Mouse (Mus musculus) monocyte, adult 2 months (primary cell): ENCODE data around the gene Agbl5.
A peak's percentile ranks its signal among the peaks of the same experiment; 100 is the strongest.

Experiments
- DNase-seq, 2 experiments: peaks; one replicate each; pipeline ENCODE4 v3.0.0; 2022; ENCODE audit warnings: low spot score in 2 of 2, low read depth in 1 of 2

The Agbl5 gene

DNA sequence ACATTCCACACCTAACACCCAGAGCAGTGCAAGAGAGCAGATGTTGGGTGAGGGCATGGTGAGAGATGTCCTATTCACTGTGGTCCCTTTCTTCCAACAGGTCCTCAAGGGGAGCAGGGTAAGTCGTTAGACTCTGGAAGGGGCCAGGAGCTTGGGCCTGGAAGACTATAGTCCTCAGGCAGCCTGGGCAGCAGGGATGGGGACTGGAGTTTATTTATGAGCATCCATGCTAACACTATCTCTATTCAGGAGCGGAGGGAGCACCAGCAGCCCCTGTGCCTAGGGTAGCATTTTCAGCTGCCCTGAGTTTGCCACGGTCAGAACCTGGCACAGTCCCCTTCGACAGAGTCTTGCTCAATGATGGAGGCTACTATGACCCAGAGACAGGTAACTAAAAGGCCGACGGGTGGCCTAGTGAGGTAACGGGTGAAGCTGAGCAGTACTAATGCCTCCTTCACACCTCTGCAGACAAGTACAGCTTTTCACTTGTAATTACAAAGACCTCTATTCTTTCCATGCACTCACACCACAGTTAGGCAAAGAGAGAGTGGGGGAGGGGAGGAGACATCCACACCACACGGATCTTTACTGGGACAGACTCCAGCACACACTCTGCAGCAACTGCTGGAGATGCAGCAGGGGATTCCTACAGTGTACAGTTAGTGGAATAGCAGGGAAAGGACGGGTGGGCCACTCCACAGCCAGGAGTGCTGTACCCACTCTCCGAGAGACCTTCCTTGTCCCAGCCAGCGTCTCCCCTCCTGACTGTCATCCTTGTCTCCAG, 31.5 kb downstream of the Agbl5 start:
- no peak for DNase-seq

DNA sequence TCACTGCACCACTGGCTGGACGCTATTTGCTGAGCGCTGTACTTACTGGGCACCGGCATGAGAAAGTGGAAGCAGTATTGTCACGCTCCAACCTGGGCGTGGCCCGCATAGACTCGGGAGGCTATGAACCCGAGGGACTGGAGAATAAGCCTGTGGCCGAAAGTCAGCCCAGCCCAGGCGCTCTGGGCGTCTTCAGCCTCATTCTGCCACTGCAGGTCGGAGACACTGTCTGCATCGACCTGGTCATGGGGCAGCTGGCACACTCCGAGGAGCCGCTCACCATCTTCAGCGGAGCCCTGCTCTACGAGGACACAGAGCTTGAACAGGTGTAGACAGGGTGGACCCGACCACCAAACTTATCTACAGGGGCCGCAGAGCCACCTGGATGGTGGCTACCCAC, 32.1 kb downstream of the Agbl5 start:
- DNase-seq = peak in 1 of 2 experiments; percentile 51

DNA sequence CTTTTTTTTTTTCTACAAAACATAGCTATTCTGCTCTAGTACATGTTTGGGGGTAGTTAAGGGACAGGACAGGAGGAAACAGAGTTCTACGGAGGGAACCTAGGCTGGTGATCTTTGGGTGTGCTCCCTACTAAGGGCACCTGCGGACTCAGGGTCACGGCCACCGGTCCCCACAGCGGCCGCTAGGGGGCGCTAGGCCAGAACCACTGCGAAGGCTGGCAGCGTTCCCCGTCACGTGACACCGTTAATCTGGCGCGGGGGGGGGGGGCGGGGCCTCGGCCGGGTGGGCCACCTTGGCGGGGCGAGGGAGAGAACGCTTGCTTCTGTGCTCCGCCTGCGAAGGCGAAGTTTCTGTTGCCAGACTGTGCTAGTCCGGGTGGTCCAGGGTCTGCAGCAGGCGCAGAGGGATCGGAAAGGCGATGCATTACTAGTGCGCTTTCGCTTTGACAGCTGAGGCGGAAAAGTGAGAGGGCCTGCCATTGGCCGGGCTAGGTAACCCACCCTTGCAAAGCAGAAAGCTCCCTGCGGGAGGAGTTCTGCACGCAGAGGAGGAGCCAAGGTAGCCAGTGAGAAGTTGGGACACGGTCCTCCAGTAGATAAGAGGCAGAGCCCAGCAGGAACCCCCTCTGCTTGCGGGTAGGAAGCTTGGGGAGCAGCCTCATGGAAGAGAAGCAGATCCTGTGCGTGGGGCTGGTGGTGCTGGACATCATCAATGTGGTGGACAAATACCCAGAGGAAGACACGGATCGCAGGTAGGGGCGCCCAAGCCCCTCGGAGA, 33.0 kb downstream of the Agbl5 start, which contains the start of gene Khk:
Gene Khk, plus strand, starts transcription at position 176 of the 778 bp plus-strand sequence.
- DNase-seq = peak; percentile 62 to 83

DNA sequence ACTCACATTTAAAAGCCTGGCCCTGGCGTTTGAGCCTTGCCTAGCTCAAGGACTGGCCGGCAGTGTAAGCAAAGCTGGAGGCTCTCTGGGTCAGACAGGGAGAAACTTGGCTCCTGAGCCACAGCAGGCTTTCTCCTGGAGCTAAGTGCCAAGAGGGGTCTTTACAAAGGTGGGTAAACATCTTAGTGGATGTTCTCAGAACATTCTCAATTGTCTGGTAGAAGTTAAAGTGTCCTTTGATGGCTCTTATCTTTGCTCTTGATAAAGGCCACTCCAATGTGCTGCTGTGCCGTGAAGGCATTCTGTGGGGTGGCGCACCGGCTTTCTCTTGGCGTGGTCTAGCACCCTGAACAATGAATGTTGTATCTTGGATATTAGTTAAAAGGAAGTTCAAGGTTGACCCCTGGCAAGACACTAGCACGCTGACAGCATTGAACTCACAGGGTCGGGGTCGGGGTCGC, 34.1 kb downstream of the Agbl5 start:
- no peak for DNase-seq

DNA sequence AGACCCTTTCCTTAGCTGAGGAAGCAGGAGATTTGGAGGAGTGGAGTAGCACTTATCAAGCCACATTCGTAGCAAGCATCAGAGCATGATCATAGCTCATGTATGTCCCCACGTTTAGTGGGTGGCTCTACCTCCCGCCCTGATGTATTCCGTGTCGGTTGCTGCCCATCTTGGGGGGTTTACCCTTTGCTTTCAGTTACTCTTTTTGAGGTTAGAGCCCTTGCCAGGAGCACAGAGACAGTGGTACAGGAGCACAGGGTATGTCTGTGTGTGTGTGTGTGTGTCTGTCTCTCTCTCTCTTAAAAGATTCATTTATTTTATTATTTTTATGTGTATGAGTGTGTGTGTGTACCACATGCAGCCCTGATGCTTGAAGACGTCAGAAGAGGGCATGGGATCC, 34.6 kb downstream of the Agbl5 start:
- DNase-seq = no peak

DNA sequence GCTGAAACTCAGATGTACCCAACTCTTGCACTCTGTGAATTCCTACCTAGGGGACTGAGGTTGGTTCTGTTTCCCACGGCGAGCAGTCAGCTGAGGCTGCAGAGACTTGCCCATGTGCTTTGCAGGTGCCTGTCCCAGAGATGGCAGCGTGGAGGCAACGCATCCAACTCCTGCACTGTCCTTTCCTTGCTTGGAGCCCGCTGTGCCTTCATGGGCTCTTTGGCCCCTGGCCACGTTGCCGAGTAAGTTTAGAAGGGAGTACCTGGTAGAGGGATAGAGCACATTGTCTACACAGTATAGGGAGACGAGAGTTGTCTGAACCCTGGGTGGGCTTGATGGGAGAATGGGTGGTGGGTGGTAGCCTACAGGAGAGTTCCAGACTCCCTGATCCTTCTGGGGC, 36.1 kb downstream of the Agbl5 start:
- no peak for DNase-seq

DNA sequence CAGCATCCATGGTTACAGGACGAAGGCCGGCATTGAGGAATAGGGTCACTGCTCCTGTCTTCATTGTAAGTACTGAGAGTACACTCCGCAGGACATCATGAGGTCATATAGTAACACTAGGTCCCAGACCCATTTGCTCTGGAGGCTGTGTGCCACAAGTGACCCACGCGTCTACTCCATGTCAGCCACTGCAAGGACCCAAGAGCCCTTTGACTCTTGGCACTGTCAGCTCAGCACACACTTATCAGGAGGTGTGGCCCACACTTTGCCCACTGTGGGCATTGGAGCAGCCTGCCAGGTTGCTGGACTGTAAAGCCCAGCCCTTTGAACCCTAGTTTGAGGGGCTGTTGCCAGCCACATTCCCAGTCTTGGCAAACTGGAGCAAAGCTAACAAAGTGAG, 36.7 kb downstream of the Agbl5 start:
- DNase-seq = no peak

DNA sequence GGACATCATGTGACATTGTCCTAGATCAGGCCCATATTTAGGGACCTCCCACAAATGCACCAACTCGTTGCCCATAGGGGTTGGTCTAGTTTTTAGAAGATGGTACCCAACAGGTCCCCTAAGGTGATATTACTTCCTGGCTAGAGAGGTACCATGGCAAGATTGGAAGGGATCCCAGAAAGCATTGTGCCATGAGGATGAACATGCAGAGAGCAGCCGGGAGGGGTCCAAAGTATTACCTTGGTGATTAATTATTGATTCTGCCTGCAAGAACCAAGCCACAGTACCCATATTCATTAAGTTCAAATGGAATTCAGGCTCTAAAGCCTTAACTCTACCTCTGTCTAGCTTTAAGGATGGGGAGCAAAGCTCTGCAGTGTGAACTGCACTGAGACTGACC, 37.6 kb downstream of the Agbl5 start:
- DNase-seq = no peak

DNA sequence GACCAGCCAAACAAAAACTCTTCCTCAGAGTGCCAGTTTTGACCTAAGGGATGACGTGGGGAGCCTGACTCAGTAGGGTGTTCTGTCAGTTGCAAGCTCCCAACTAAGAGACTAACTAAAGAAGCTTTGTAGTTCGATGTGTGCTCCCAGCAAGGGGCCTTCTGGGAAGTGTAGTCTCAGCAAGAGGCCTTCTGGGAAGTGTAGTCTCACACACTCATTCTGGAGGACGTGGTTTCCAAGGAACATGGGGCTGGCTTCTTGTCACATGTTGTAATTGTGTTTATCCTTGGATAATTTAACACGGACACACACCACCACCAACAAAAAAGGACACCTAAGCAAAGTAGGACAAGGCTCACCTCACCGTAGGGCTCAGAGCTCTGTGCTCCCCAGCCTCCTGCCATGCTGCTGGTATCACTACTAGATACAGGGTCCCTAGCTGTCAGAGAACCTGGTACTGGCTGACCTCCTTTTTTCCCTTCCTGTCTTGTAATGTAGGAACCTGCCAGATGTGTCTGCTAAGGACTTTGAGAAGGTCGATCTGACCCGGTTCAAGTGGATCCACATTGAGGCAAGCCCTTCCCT, 39.5 kb downstream of the Agbl5 start:
- no peak for DNase-seq

DNA sequence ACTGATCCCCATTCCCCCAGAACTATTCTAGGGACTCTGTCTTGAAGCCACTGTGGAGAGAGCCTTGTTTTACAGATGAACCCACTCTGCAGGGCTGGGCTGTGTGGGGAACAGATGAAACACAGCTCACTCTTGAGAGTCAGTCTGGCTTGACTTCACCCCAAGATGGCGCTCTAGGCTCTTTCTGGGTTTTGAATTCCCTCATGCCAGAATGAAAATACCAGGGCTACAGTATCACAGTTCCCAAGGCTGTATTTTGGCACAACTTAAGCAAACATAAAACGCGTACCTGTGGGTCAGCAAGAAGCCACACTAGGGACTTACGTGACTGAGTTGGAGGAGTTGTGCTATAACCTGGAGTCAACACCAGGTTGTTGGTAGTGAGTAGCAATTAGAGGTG, 41.6 kb downstream of the Agbl5 start:
- peak in 1 of 2 experiments; percentile 29 for DNase-seq

DNA sequence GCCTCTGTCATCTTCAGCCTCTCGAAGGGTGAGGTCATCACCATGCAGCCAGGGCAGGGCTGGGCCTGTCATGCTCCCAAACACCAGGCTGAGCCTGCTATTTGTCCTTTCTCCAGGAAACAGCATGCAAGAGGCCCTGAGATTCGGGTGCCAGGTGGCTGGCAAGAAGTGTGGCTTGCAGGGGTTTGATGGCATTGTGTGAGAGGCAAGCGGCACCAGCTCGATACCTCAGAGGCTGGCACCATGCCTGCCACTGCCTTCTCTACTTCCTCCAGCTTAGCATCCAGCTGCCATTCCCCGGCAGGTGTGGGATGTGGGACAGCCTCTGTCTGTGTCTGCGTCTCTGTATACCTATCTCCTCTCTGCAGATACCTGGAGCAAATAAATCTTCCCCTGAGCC, 42.4 kb downstream of the Agbl5 start:
- DNase-seq = no peak

DNA sequence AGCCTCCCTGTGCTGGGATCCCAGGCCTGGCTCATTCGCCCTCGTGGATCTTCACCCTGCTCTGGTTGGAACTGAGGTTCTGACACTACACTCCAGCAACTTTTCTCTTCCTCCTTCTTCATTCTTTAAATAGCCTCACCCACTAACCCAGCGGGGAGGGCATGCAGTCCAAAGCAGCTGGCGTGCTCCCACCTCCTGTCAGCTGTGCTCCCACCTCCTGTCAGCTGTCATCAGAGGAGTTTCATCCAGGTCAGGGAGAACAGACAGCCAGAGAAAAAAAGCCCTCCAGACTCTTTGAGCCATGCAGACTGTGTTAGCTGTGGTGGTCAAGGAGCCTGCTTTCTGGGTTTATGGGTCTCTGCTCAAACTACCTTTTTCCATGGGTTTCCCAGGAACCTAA, 42.9 kb downstream of the Agbl5 start:
- no peak for DNase-seq

DNA sequence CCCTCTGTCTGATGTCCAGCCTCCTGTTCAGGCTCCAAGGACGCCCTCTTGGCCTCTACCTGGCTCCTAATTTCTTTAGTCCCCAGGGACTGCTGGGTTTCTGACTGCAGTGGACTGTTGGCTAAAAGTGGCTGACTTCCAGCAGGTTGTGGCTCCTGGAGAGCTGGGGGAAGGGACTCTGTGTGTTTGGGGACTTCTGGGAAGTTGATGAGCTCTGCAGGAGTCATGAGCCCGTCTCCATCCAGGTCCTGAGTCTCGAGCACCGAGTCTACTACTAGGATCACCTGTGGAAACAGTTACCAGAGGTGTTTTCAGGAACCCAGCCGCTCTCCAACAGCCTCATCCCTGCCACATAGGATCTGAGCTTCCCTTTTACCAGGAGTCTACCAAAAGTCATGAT, 45.2 kb downstream of the Agbl5 start:
- DNase-seq = no peak

DNA sequence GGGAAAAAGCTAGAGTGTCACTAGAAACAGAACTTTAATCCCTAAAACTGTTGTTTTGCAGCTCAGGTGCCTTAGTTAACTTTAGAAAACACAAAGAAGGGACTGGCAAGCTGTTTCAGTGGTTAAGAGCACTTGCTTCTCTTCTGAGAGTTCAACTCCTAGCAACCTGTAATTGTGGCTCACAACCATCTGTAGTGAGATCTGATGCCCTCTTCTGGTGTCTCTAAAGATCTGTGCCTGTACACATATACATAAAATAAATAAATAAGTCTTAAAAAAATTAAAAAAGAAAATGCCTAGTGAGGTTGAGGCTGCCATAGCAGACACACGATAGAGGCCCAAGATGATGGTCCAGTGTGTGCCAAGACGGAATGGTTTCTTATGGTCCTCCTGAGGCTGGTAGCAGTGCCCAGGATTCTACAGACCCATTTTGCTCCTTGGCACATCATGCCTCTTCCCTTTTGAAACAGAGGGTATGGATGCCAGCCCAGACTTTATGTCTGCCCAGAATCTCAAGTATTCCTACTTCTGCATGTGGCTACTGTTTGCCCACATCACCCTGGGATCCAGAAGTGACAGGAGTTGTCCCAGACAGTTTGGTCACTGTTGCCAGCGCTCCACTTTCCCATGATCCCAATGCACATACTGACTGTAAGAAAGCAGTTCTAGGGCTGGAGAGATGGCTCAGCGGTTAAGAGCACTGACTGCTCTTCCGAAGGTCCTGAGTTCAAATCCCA, 46.4 kb downstream of the Agbl5 start:
- DNase-seq = no peak

DNA sequence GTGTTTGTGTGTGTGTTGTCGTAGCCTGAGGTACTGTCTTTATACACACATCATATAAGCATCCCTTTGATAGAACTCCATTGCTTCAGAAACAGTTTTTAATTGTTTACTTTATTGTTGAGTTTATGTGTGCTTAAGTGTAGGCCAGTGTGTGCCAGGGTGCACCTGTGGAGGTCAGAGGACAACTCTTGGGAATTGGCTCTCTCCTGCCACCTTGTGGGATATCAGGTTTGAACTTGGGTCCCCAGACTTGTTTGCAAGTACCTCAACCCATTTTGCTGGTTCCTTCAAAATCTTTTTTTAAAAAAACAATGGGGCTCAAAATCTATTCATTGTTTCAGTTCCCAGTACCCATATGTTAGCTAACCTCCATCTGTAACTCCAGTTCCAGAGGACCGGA, 54.5 kb downstream of the Agbl5 start:
- DNase-seq = no peak

DNA sequence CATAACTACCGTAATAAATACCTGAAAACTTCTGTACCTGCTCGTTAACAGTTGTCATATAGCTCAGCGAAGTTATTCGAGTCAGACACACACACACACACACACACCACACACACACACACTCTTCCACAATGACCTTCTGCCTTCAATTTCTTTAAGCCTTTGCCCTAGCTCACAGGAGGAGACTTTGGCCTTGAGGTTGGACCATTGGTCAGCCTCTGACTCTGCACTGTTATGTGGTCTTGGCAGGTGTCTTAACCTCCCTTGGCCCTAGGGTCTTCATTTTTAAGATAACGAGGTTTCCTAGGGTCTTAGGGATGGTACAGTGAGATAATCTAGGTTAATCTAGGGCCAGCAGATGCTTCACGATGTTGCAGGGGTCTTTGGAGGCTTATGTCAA, 55.9 kb downstream of the Agbl5 start:
- no peak for DNase-seq

DNA sequence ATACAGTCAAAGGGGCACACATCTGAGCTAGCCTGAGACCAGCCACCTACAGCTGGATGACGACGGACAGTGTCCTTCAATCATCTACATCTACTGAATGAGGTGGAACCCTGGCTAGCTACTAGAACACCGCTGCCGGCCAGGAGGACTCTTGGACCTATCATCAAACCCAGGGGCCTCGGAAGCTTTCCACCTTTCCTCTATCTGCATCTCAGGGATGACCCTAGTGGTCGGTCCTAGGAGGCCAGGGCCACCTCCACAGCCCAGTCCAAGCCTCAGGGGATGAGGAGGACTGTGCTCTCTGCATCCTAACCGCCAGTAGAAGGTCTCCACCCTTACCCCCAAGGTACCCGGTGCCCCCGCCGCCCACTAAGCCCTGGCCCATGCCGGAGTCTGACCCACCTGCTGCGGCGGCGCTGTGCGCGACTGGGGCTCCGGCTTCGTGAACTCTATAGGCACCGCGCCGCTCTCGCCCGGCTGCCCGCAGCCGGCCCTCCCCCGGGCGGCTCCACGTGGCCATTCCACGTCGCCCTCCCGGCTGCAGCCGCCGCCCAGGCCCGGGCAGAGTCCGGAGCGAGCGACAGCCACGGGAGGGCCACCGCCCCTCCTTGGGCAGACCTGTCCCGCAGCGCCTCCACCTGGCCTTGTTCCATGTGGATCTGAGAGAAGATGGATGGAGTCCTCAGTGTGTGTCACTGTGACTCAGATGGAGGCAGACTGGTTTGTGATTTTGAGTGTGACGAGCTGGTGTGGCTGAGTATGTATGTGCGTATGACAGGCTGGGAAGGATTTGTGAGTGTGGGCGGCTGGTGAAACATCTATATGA, 56.7 kb downstream of the Agbl5 start, which contains the start of gene Cgref1:
Gene Cgref1, minus strand, starts transcription at position 636 of the 826 bp plus-strand sequence.
- DNase-seq = no peak

DNA sequence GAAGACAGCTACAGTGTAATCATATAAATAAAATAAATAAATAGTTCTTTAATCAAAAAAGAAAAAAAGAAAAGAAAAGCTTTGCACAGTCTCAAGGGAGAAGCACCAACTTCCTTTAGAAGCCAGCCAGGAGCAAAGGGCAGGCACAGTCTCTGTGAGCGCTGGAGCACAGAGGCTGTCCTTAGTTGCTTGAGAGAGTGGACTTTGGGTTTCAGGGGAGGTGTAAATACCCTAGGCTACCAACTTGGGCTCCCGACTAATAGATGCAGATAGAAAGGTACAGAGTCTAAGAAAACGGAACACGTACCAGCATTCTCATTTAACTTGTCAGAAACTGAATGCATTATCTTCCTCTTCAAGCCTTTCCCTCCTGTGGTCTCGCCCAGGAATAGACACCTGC, 60.1 kb downstream of the Agbl5 start:
- DNase-seq = no peak

DNA sequence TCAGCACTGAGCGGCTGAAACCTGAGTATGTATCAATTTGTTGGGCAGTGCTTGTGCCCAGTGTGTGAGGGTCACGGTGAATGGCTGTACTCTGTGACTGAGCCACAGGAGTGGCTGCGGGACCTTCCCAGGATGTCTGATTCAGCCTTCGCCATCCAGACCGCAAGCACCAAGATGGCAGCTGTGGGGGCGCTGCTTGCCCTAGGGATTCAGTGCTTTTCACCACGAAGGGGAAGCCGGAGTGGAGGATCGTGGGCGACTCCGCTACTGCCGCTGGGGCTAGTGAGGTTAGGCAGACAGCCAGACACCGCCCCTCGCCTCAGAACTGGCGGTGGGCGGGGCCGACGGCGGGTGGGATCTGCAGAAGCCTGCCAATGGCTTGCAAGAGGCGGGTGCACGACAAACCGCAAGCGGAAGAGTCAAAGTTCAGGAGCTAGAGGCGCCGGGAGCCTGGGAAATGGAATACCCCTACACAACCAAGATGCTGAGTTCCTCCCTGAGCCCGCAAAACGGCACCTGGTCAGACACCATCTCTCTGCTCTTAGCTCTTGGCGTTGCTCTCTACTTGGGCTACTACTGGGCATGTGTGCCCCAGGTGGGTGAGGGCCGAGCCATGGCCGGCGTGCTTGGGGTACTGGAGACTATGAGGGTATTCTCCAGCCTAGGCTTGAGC, 61.3 kb downstream of the Agbl5 start:
- DNase-seq = peak; percentile 78 to 87

DNA sequence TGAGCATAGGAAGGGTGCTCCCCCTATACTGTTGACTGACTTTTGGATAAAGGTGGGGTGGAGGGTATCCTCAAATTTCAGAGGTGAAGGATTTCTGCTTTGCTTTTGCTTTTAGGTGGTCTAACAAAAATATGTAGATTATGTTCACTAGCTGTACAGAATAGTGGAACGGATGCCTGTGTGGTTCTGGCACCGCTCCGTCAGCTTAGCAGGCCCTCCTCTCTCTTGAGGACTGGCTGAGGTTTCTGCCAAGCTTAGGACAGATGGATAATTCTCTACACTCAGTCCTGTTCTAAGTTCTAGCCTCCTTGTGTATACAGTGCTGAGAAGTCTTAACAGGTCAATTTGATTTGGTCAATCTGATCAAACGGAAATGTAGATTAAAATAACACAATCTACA, 62.0 kb downstream of the Agbl5 start:
- DNase-seq = no peak
